Mouse (Mus musculus) megakaryocyte, embryonic 14.5 days (primary cell): ENCODE data around the gene 1700003E16Rik. TPM values are rescaled to one million over a fixed set of nuclear protein-coding genes. Genes with fewer than 3 reads are reported as not detected.
A peak's percentile ranks its signal among the peaks of the same experiment; 100 is the strongest.

Source experiments
- H3K27me3 ChIP-seq: replicated peaks from 2 replicates; pipeline ENCODE3; 2012; ENCODE audit warnings: inconsistent platforms
- H3K36me3 ChIP-seq: replicated peaks from 2 replicates; pipeline ENCODE3; 2012; ENCODE audit warnings: low read length, inconsistent platforms, mixed read lengths
- H3K4me1 ChIP-seq: 2 replicates; pipeline ENCODE4 v1.6.1; 2012; ENCODE audit warnings: inconsistent platforms
- H3K4me3 ChIP-seq: replicated peaks from 2 replicates; pipeline ENCODE3; 2012; ENCODE audit warnings: moderate library complexity, mild to moderate bottlenecking, inconsistent platforms
- H3K9me3 ChIP-seq: 2 replicates; pipeline ENCODE4 v1.6.1; 2012; ENCODE audit warnings: inconsistent platforms
- FLI1 ChIP-seq: IDR thresholded peaks from 2 replicates; pipeline ENCODE4 v1.6.1; 2012; ENCODE audit warnings: low read length, inconsistent platforms, mixed read lengths
- GATA1 ChIP-seq: IDR thresholded peaks from 3 replicates; pipeline ENCODE4 v1.6.1; 2012; ENCODE audit warnings: mixed read lengths, low read length, inconsistent platforms, borderline replicate concordance
- polyA plus RNA-seq: library from polyadenylated mRNA; stranded (reverse); fragments of >175 nt; gene quantifications from 2 replicates; pipeline ENCODE4 v1.2.3, GENCODE M21; 2012; ENCODE audit warnings: low replicate concordance; ENCODE audit not compliant: insufficient read depth

Gene 1700003E16Rik
- polyA plus RNA-seq, 1 experiment = 0.36 TPM

DNA sequence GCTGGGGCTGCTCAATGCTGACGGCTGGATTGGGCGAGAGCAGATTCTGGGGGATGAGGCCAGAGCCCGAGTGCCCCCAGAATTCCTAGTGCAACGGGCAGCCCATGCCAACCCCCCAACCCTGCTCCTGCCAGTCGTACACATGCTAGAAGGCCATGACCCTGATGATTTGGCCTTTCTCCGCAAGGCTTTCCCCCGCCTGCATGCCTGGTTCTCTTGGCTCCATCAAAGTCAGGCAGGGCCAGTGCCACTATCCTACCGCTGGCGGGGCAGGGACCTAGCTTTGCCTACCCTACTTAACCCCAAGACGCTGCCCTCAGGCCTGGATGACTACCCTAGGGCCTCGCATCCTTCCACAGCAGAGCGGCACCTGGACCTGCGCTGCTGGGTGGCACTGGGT, 38.6 kb upstream of the 1700003E16Rik start:
- no peaks in the 10 kb centered on the region for H3K27me3 ChIP-seq
- H3K9me3 ChIP-seq = no peaks in the 10 kb centered on the region
- H3K4me3 ChIP-seq = peak overlapping the region; percentile 38
- peaks cover 38% of the 10 kb centered on the region for H3K36me3 ChIP-seq
- no peak for TF ChIP-seq FLI1
- TF ChIP-seq GATA1 = no peak
- peaks cover 84% of the 10 kb centered on the region for H3K4me1 ChIP-seq

DNA sequence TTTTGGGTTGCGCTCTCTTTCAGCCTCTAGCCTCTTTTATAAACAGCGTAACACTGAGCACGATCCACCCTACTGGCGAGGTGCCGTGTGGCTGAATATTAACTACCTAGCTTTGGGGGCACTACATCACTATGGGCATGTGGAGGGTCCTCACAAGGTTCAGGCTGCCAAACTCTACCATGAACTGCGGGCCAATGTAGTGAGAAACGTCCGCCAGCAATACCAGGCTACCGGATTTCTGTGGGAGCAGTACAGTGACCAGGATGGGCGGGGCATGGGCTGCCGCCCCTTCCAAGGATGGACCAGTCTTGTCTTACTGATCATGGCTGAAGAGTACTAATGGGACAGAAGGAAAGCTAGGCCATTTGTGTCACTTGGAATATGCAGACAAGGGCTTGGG, 37.8 kb upstream of the 1700003E16Rik start:
- TF ChIP-seq GATA1 (no peak), FLI1 (no peak)
- Histone ChIP-seq H3K27me3 (no peaks in the 10 kb centered on the region), H3K4me1 (peaks cover 91% of the 10 kb centered on the region), H3K36me3 (peaks cover 43% of the 10 kb centered on the region), H3K9me3 (no peaks in the 10 kb centered on the region), H3K4me3 (no peak overlapping the region)

DNA sequence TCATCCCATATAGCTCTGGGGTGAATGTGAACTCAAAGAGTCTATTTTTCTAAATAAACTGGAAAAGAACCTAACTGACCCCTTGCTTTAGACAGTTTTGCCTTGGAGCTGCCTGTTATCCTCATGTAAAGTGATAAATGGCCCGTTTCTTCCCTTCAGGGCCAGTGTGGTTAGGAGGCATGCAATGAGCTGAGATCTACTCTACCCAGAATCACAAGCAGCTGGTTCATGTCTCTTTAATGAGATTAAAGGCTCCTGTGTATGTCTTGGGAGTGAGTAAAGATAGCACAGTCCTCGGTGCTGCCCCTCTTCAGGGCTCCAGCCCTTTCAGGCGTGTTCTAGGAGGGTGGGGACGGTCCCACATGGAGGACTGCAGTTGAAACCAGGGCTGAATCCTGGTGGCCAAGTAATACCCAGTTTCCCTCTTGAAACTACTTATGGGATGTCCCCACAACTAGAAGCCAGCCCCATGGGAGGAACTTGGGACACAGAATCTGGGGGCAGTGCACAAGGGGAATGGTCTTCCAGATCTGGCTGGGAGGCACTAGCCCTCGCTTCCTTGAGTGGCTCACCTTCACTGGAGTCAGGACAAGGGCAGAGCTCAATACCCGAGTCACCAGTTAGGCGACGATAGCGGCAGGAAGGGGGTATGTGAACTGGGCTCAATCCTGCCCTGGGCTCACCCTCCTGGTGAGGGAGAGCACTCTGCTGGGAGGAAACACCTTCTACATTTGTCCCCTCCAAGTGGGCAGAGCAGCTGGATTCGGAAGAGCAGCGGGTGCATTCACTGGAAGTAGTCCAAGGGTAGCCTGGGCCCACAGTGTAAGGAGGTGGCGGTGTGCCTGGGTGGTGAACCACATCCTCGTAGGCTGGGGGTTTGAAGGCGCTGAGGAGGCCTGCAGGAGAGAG, 37.1 kb upstream of the 1700003E16Rik start:
- no peaks in the 10 kb centered on the region for H3K27me3 ChIP-seq
- peaks cover 47% of the 10 kb centered on the region for H3K36me3 ChIP-seq
- H3K9me3 ChIP-seq = no peaks in the 10 kb centered on the region
- H3K4me3 ChIP-seq = peak overlapping the region; percentile 79
- peaks cover 91% of the 10 kb centered on the region for H3K4me1 ChIP-seq
- TF ChIP-seq GATA1 (no peak), FLI1 (no peak)

DNA sequence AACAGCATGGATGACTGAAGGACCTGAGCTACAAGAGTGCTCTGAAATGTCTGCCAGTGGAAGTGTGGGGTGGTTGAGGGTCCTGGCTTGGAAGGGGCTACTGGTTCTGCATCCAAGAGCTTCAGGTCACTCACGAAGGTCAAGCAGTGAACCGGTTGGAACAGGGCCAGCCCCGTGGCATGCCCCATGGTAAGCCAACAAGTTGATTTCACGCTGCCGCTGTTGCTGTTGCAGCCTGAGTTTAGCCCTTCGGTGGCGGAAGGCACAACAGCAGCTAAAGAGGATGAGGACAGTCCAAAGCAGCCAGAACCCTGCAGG, 36.5 kb upstream of the 1700003E16Rik start:
- Histone ChIP-seq H3K4me1 (peaks cover 91% of the 10 kb centered on the region), H3K9me3 (no peaks in the 10 kb centered on the region), H3K4me3 (peak overlapping the region; percentile 79), H3K36me3 (peaks cover 47% of the 10 kb centered on the region), H3K27me3 (no peaks in the 10 kb centered on the region)
- TF ChIP-seq GATA1 (no peak), FLI1 (no peak)

DNA sequence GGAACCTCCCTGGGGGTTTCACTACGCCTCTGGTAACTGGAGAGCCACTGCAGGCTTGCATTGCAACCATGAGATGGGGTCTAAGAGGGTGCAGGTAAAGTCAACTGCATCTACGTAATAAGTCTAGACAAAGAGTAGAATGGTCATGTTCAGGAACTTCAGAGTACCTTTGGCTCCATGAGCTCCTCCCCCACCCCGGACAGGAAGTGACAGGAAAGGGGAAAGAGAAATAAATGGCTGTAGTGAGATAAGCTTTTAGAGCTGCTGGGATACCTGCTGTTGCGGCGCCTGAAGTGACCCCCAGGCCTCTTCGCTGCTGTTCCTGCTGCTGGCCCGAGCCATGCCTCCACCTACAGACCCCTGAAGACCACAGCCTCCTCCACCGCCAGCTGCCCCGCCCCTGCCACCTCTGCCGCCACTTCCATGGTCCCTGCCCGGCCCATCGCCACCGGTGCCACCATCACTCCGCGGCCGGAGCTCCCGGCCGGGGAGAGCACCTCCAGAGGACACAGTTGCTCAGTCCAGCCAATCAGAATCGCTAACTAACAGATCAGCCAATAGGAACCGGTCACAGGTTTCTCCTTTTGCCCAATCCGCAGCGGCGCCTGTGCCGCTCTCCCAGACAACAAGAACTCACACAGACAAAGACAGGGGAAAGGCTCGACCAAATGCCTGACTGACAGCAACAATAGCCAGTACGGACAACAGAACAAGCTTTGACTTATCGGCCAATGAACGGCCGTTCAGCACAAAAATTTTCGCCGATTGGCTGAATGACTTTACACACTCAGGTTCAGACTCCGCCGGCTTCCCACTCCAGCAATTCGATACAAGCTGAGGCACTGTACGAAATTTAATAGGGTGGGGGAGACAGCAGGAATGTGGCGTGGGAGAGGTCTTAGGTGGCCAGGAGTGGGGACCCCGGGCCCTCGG, 35.0 kb upstream of the 1700003E16Rik start, which contains the start of gene Wbp1:
Gene Wbp1 (minus strand): TSS at position 630 of the 933 bp plus-strand sequence.
- peaks cover 89% of the 10 kb centered on the region for H3K4me1 ChIP-seq
- no peaks in the 10 kb centered on the region for H3K9me3 ChIP-seq
- TF ChIP-seq FLI1 (no peak), GATA1 (no peak)
- peaks cover 47% of the 10 kb centered on the region for H3K36me3 ChIP-seq
- peak within 1 kb of the TSS; percentile 98 for H3K4me3 ChIP-seq
- H3K27me3 ChIP-seq = no peaks in the 10 kb centered on the region

DNA sequence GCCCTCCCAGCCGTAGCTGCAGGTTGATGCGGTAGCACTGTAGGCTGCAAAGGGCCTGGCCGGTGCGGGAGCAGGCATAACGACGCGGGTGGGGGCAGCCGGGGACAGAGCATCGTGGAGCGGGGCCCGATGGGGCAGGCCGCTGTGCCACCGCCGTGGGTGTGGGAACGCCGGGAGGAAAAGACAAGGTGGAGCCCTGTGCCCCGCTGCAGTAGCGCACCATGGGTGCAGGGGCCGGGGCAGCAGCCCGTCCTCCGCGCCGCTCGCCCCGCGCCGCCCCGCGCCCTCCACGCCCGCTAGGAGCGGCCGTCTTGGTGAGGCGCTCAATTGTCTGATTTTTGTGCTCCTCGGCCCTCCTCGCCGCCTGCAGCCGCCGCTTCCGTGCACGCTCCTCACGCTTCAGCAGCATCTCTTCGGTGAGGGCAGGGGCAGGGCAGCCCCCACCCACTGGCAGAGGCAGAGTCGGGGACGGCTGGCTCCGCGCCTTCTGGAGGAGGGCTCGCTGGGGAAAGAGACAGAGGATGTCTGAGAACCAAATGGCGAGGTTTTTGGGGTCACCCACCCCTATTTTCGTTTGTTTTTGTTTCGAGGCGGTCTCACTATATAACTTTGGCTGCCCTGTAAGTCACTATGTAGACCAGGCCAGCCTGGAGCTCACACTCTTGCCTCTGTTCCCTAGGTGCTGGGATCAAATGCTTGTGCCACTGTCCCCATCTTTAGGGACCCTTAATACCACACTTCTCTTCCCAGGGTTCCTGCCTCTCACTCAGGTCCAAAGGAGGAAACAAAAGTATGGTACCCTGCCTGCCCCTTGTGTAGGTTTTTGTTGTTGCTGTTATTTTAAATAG, 34.1 kb upstream of the 1700003E16Rik start:
- TF ChIP-seq GATA1 = no peak
- TF ChIP-seq FLI1 = no peak
- Histone ChIP-seq H3K4me1 (peaks cover 83% of the 10 kb centered on the region), H3K27me3 (no peaks in the 10 kb centered on the region), H3K9me3 (no peaks in the 10 kb centered on the region), H3K36me3 (peaks cover 41% of the 10 kb centered on the region), H3K4me3 (peak overlapping the region; percentile 98)

DNA sequence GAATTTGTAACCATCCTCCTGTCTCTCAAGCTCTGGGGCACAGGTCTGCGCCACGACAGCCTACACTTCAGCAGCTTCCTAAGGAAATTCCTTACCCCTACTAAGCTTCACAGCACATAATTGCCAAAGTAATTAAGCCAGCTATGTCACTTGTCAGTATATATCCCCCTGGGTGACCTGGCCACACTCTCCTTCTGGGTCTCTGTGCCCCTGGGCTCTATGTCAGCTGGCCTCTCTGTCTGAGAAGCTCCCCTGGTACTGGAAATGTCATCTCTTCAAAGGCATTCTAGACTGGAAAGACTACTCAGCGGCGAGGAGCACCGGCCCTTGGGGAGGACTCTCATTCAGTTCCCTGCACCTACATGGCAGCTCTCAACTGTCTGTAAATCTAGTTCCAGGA, 33.2 kb upstream of the 1700003E16Rik start:
- Histone ChIP-seq H3K9me3 (no peaks in the 10 kb centered on the region), H3K27me3 (no peaks in the 10 kb centered on the region), H3K36me3 (peaks cover 32% of the 10 kb centered on the region), H3K4me3 (peak overlapping the region; percentile 56), H3K4me1 (peaks cover 77% of the 10 kb centered on the region)
- TF ChIP-seq FLI1 = no peak
- TF ChIP-seq GATA1 = no peak

DNA sequence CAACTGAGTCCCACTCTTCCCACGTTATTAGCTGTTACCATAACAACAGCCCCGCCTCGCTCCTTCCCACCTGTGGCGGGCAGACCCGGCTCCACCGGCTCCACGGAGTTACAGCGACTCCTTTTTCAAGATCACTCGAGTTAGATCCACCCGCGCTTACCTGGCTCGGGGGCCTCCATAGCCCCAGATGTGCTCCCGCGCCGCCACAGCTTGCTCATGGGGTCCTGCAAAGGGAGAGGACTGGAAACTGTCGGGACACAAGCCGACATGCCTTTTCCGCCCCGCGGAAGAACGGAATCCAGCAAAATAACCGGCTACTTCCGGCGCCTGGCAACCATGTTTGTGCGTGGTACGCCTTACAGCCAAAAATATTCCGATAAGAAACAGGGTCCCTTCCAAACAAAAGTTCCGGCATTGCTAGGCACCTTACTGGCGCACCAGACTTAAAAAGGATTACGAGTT, 31.3 kb upstream of the 1700003E16Rik start:
- Histone ChIP-seq H3K4me1 (peaks cover 61% of the 10 kb centered on the region), H3K27me3 (no peaks in the 10 kb centered on the region), H3K4me3 (peak overlapping the region; percentile 92), H3K36me3 (peaks cover 13% of the 10 kb centered on the region), H3K9me3 (no peaks in the 10 kb centered on the region)
- TF ChIP-seq FLI1 = no peak
- TF ChIP-seq GATA1 = no peak

DNA sequence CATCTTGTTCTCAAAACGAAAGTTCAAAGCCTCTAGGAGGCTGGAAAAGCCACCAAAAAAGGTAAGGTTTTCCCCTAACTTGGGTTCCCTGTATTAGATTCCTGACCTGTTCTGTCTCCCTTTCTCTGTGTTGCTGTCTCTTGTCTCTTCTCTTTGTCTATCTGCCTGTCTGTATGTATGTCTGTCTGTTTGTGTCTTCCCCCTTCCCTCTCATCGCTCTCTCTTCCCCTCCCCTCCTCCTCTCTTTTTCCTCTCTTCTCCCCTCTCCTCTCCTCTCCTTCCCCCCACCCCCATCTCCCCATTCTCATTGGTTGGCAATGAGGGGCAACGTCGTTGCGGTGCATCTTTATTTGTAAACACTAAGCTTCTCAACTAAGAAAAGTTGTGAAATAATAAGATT, 30.9 kb upstream of the 1700003E16Rik start, which contains the start of gene Ino80b:
Gene Ino80b (minus strand): TSS at position 101 of the 400 bp plus-strand sequence.
- Histone ChIP-seq H3K27me3 (no peaks in the 10 kb centered on the region), H3K36me3 (peaks cover 10% of the 10 kb centered on the region), H3K4me3 (peak within 1 kb of the TSS; percentile 92), H3K9me3 (no peaks in the 10 kb centered on the region), H3K4me1 (peaks cover 57% of the 10 kb centered on the region)
- TF ChIP-seq GATA1 (no peak), FLI1 (no peak)

DNA sequence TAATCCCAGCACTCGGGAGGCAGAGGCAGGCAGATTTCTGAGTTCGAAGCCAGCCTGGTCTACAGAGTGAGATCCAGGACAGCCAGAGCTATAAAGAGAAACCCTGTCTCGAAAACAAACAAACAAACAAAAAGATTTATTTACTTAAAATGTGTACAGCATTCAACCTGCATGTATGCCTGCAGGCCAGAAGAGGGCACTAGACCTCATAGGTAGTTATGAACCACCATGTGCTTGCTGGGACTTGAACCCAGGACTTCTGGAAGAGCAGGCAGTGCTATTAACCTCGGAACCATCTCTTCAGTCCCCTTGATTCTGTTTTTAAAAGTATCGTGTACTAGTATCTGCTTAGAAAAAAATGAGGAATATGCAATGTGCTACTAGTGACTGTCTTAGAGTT, 28.8 kb upstream of the 1700003E16Rik start:
- H3K4me3 ChIP-seq = no peak overlapping the region
- H3K9me3 ChIP-seq = no peaks in the 10 kb centered on the region
- H3K36me3 ChIP-seq = peaks cover 10% of the 10 kb centered on the region
- TF ChIP-seq GATA1 (no peak), FLI1 (no peak)
- H3K27me3 ChIP-seq = no peaks in the 10 kb centered on the region
- H3K4me1 ChIP-seq = peaks cover 61% of the 10 kb centered on the region
